Mouse (Mus musculus) stomach, embryonic 14.5 days (tissue): ENCODE data around the gene Thpo. TPM values are rescaled to one million over a fixed set of nuclear protein-coding genes. Genes with fewer than 3 reads are reported as not detected.

Source experiments
- ATAC-seq: fragments of 200-750 bp; cut with Nextera tagmentation; 2 replicates; pipeline ENCODE4 v1.8.0; 2017; ENCODE audit warnings: low read depth, moderate TSS enrichment; ENCODE audit not compliant: insufficient number of reproducible peaks, insufficient read depth, low FRiP score
- H3K27ac ChIP-seq: fragments of 300-500 bp; sonication (generic); 2 replicates; pipeline ENCODE4 v1.5.1; 2014; ENCODE audit warnings: mild to moderate bottlenecking, low read length, moderate library complexity, mixed read lengths
- H3K27me3 ChIP-seq: fragments of 300-500 bp; sonication (generic); 2 replicates; pipeline ENCODE4 v1.6.1; 2014; ENCODE audit warnings: low read length, control low read depth, mixed read lengths; ENCODE audit not compliant: control insufficient read depth, insufficient read depth
- H3K36me3 ChIP-seq: fragments of 300-500 bp; sonication (generic); 2 replicates; pipeline ENCODE4 v1.6.1; 2014; ENCODE audit warnings: mild to moderate bottlenecking, control low read depth, low read length, moderate library complexity, mixed read lengths; ENCODE audit not compliant: control insufficient read depth, insufficient read depth
- H3K4me1 ChIP-seq: fragments of 300-500 bp; sonication (generic); 2 replicates; pipeline ENCODE4 v1.6.1; 2014; ENCODE audit warnings: low read length, control low read depth, mixed read lengths; ENCODE audit not compliant: control insufficient read depth, insufficient read depth
- H3K4me2 ChIP-seq: fragments of 300-500 bp; sonication (generic); replicated peaks from 2 replicates; pipeline ENCODE4 v1.6.1; 2014; ENCODE audit warnings: low read depth, low read length, control low read depth
- H3K4me3 ChIP-seq: fragments of 300-500 bp; sonication (generic); 2 replicates; pipeline ENCODE4 v1.5.1; 2014; ENCODE audit warnings: low read depth, low read length, control low read depth
- H3K9ac ChIP-seq: fragments of 300-500 bp; sonication (generic); replicated peaks from 2 replicates; pipeline ENCODE4 v1.6.1; 2014; ENCODE audit warnings: low read depth, mild to moderate bottlenecking, control low read depth, low read length, moderate library complexity, mixed read lengths
- H3K9me3 ChIP-seq: fragments of 300-500 bp; sonication (generic); 2 replicates; pipeline ENCODE4 v1.6.1; 2016; ENCODE audit warnings: low read depth, low read length, control low read depth; ENCODE audit not compliant: control insufficient read depth
- WGBS: fragments of 180-500 bp; shearing (Covaris S2); extraction: QIAGEN DNeasy Blood & Tissue Kit; methylation state at CpG from one replicate; pipeline ENCODE4 v1.1.7; 2014; 5-methylcytosine and 5-hydroxymethylcytosine counted together
- polyA plus RNA-seq: library from polyadenylated mRNA; unstranded; fragments of >200 nt; fragmentation: Nextera tagmentation; extraction: Ambion mirVana; gene quantifications from 2 replicates; pipeline ENCODE4 v1.2.1, GENCODE M21; 2014

Thpo gene
- polyA plus RNA-seq, 1 experiment from 2014 or later, result 0.88 TPM

GRCm38 (mm10) chr16:20756052-20756451, 21.7 kb upstream of the Thpo start:
- H3K27ac ChIP-seq, result no peak overlapping the region
- ATAC-seq, result no peak
- no peak overlapping the region for H3K4me2 ChIP-seq
- no peaks in the 10 kb centered on the region for H3K4me1 ChIP-seq
- H3K9ac ChIP-seq, result no peak overlapping the region
- H3K27me3 ChIP-seq, result no peaks in the 10 kb centered on the region
- 92% methylated on average over 5 of the region's 5 CpGs for WGBS
- H3K36me3 ChIP-seq, result no peaks in the 10 kb centered on the region
- H3K9me3 ChIP-seq, result no peaks in the 10 kb centered on the region
- H3K4me3 ChIP-seq, result no peak overlapping the region

- no peak overlapping the region for H3K4me3 ChIP-seq
- no peaks in the 10 kb centered on the region for H3K27me3 ChIP-seq
- H3K9ac ChIP-seq, result no peak overlapping the region
- H3K27ac ChIP-seq, result no peak overlapping the region
- WGBS, result 39% methylated on average over 8 of the region's 8 CpGs
- ATAC-seq, result no peak
- no peaks in the 10 kb centered on the region for H3K4me1 ChIP-seq
- H3K9me3 ChIP-seq, result no peaks in the 10 kb centered on the region
- H3K4me2 ChIP-seq, result no peak overlapping the region
- H3K36me3 ChIP-seq, result no peaks in the 10 kb centered on the region
Measured at GRCm38 (mm10) chr16:20750518-20750917, 16.2 kb upstream of the Thpo start.

GRCm38 (mm10) chr16:20746641-20747040, 12.3 kb upstream of the Thpo start:
- Histone ChIP-seq H3K36me3 (no peaks in the 10 kb centered on the region), H3K9me3 (no peaks in the 10 kb centered on the region), H3K4me2 (no peak overlapping the region), H3K9ac (no peak overlapping the region), H3K27ac (no peak overlapping the region), H3K4me3 (no peak overlapping the region), H3K27me3 (no peaks in the 10 kb centered on the region), H3K4me1 (no peaks in the 10 kb centered on the region)
- ATAC-seq, result peak; percentile 28; the same call in 1 of the 2 replicates
- 55% methylated on average over 6 of the region's 6 CpGs for WGBS

GRCm38 (mm10) chr16:20739845-20740244, 5.5 kb upstream of the Thpo start:
- Histone ChIP-seq H3K4me1 (no peaks in the 10 kb centered on the region), H3K27me3 (peaks cover 5% of the 10 kb centered on the region), H3K4me3 (no peak overlapping the region), H3K27ac (no peak overlapping the region), H3K4me2 (no peak overlapping the region), H3K36me3 (no peaks in the 10 kb centered on the region), H3K9me3 (no peaks in the 10 kb centered on the region), H3K9ac (no peak overlapping the region)
- no peak for ATAC-seq
- 91% methylated on average over 9 of the region's 9 CpGs for WGBS

- no peak overlapping the region for H3K9ac ChIP-seq
- H3K4me1 ChIP-seq, result peaks cover 8% of the 10 kb centered on the region; the same call in 1 of the 2 replicates
- no peaks in the 10 kb centered on the region for H3K36me3 ChIP-seq
- H3K27ac ChIP-seq, result no peak overlapping the region
- peaks cover 15% of the 10 kb centered on the region for H3K27me3 ChIP-seq
- no peak overlapping the region for H3K4me2 ChIP-seq
- no peak for ATAC-seq
- no peak overlapping the region for H3K4me3 ChIP-seq
- H3K9me3 ChIP-seq, result no peaks in the 10 kb centered on the region
- WGBS, result 92% methylated on average over 5 of the region's 5 CpGs
Measured at GRCm38 (mm10) chr16:20736823-20737222, 2.5 kb upstream of the Thpo start.

GRCm38 (mm10) chr16:20736168-20736567, 1.9 kb upstream of the Thpo start:
- no peak overlapping the region for H3K4me3 ChIP-seq
- no peaks in the 10 kb centered on the region for H3K9me3 ChIP-seq
- ATAC-seq, result no peak
- H3K27me3 ChIP-seq, result peaks cover 15% of the 10 kb centered on the region
- no peak overlapping the region for H3K4me2 ChIP-seq
- no peak overlapping the region for H3K9ac ChIP-seq
- H3K27ac ChIP-seq, result no peak overlapping the region
- no peaks in the 10 kb centered on the region for H3K36me3 ChIP-seq
- WGBS, result 86% methylated on average over 7 of the region's 7 CpGs
- peaks cover 8% of the 10 kb centered on the region; the same call in 1 of the 2 replicates for H3K4me1 ChIP-seq

- H3K4me3 ChIP-seq, result no peak overlapping the region
- H3K4me2 ChIP-seq, result no peak overlapping the region
- no peak for ATAC-seq
- WGBS, result 78% methylated on average over 5 of the region's 5 CpGs
- peaks cover 15% of the 10 kb centered on the region for H3K27me3 ChIP-seq
- H3K9ac ChIP-seq, result no peak overlapping the region
- H3K27ac ChIP-seq, result no peak overlapping the region
- H3K9me3 ChIP-seq, result no peaks in the 10 kb centered on the region
- H3K4me1 ChIP-seq, result peaks cover 8% of the 10 kb centered on the region; the same call in 1 of the 2 replicates
- no peaks in the 10 kb centered on the region for H3K36me3 ChIP-seq
Measured at GRCm38 (mm10) chr16:20735651-20736050, 1.3 kb upstream of the Thpo start.

- Histone ChIP-seq H3K4me1 (peaks cover 8% of the 10 kb centered on the region; the same call in 1 of the 2 replicates), H3K4me3 (peak within 1 kb of the TSS; percentile 63), H3K9ac (peak within 1 kb of the TSS; percentile 65), H3K27ac (peak within 1 kb of the TSS; percentile 80), H3K36me3 (no peaks in the 10 kb centered on the region), H3K27me3 (peaks cover 15% of the 10 kb centered on the region), H3K4me2 (peak within 1 kb of the TSS; percentile 98), H3K9me3 (no peaks in the 10 kb centered on the region)
- ATAC-seq, result peak; percentile 82
- WGBS, result under 1% methylated on average over 67 of the region's 70 CpGs
Measured at GRCm38 (mm10) chr16:20732925-20733730, 1.2 kb downstream of the Thpo start, which contains the start of gene Chrd. TSS of gene Chrd (plus strand) at chr16:20733127.
